Mouse (Mus musculus) thymus, postnatal 14 days (tissue): Measurements from ENCODE around the gene Bcl2l11.

Experiments
- DNase-seq: peaks from one replicate; pipeline ENCODE4 v3.0.0; 2021

The Bcl2l11 gene

DNA sequence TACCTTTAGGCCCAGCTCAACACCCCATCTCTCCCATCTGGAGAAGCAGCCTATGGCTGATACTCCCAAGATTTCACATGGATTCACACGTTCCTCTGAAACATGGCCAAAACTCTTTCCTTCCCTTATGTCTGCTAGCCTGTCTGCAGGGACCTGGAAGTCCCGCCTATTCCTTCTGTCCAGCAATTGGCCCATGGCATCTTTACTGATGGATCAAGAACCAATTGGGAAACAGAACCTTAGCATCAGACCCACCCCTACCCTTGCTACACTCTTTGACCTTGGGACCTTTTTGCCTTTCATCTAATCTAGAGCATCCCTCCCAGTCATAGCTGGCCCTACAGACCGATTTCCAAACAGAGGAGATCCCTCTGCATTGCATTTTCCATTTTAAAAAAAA, 11.2 kb upstream of the Bcl2l11 start:
- DNase-seq, result no peak

- no peak for DNase-seq
These were observed 10.3 kb upstream of the Bcl2l11 start for GRCm38 (mm10) chr2:128115579-128115978.

DNA sequence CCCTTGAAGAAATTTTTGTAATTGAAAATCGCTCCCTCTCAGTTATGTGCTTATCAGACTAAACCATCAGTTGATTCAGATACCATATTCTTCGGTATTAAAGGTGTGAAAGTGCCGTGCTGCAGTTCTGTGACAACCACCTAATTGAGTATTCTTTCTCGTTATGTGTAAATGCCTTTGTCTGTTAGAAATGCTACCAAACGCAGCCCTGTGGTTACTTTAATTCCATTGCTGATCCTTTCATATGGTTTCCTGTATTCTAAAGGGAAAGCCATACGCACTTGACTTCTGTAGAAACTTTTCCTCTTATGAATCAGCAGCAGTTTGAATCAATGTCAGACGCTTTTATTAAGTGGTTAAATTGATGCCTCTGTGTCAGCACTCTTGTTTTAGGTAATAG, 8.2 kb upstream of the Bcl2l11 start:
- no peak for DNase-seq

DNA sequence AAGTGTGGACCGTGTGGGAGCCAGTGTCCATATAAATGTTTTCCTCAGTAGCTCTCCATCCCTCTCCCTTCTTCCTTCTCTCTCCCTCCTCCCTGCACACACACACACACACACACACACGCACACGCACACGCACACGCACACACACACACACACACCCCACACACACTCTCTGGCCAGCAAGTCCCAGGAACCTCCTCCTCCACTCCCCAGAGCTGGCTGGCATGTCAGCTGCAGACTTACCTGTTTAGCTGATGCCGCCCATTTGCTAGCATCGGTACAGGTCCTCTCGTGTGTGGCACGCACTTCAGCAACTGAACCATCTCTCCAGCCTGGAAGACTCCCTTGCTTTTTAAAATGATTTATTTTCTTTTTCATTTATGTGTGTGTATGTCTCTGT, 6.9 kb upstream of the Bcl2l11 start:
- DNase-seq, result no peak

GRCm38 (mm10) chr2:128122491-128122890, 3.3 kb upstream of the Bcl2l11 start:
- DNase-seq, result peak; percentile 82

DNA sequence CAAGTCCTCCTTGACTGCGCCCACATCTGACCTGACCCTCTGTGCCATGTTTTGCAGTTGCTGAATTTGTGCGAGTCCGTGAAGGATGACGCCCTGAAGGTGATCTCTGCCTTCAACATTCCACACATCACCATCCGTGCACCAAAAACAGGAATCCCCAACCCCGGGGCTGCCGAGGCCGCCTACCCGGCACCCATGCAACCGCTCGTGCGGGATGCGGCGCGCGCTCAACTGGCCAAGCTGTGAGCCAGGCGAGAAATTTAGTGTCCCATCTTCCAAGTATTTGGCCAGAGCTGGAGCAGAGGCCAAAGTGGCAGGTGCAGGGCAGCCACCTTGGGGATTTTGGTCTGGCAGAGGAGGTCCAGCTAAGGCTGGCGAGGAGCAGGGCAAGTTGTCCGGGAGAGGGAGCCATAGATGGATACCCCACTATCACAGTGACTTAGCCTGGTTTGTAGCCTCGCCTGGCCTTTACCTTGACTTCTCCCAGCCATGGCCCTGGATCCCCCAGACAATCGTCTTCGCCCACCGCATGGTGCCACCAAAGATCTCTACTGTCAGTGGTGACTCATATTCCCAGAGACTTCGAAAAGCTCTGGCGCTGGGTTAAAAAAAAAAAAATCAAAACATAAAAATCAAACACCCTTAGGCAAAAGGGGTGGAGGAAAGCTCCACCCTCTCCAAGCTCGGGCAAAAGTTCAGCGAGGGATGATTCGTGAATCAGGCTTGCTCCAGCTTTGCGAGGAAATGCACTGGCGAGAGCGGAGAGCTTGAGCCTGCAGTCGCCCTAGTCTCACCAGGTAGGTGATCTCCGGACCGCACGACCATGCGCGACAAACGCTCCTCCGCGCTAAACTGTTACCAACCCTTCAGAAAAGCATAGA, 2.7 kb upstream of the Bcl2l11 start:
- peak; percentile 42 for DNase-seq

DNA sequence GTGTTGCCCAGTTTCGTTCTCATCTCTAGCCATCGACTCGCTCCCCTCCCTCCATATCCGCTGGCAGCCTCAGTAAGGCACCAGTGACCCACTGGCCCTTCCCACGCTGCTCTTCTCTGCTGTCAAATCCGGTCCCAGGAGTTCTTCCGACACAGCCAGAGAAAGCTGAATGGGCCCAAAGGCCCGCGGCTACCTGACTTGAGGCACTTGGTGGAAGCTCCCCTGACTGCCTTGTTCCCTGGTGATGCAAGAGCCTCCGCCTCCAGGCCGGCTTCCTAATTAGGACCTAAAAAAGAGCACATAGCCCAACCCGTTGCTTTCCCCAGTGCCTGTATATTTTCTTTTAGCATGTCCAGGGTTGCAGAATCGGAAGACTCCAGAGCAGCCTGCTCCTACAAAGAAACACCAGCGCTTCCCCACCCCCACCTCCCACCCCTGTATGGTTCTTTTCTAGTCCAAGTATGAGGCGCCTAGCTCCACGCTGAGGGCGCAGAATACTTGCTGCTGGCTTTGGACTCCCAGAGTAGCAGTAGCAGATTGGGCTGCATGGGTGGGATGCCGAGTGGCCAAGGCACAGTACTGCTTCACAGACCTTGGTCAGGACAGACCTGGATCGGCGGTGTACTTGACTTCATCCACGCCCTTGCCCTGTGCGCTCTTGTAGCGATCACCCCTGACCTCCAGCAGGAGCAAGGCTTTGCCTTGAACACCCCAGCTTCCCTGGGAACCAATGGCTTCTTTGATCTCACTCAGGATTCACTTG, 1.7 kb upstream of the Bcl2l11 start:
- DNase-seq, result peak; percentile 19

- DNase-seq, result no peak
These were observed 1.1 kb upstream of the Bcl2l11 start for GRCm38 (mm10) chr2:128124693-128125092.

- DNase-seq, result peak; percentile 52
These were observed 783 bp downstream of the Bcl2l11 start for GRCm38 (mm10) chr2:128126591-128127051.

DNA sequence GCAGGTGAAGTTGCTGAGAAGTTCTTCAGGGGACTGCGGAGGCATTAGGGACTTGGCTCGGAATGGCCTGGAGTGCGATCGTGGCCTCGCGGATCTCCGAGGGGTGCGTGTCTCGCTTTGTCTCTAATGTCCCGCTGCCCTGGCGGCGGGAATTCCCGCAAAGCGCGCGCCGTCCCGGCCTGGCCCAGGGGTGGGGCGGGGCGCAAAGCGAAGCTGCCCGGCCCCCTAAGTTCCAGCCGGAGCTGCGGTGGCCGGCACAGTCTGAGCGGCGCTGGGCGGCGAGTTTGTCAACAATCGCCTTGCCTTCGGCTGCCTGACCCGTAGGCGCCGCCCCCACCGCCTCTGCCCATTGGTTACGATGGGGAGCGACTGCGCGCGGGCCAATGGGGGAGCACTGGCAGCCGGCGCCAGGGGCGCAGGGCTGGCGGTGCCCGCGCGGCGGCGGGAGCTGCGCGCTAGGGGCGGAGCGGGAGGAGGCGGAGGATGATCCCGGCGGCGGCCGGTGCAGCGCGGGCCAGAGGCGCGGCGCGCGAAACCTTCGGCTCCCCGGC, 1.4 kb downstream of the Bcl2l11 start:
- DNase-seq, result peak; percentile 96

DNA sequence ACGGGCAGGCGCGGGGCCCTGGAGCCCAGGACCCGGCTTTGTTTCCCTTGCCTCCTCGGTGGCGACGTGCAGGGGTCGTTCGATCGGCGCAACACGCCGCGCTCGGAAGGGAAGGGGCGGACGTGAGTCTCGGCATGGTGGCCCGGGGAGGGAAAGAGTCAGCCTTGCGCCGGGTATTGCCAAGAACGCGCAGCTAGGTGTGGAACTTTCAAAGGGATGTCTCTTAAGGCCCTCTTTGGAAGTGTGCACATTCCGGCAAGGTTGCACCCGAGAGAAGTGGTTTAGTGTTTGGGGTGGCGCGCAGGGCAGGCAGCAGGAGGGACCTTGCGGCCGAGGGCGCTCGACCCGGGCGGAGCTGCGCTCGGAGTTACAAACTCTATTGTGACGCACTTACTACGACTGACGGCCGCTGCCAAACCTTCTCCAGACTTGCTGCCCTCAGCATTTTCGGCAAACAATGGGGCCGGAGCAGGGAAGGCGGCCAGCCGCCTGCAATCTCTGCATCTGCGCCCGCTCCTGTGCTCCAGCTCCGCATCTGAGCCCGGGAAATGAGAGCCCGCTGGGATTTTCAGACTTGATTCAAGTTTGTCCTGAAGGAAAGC, 2.0 kb downstream of the Bcl2l11 start:
- peak; percentile 65 for DNase-seq

DNA sequence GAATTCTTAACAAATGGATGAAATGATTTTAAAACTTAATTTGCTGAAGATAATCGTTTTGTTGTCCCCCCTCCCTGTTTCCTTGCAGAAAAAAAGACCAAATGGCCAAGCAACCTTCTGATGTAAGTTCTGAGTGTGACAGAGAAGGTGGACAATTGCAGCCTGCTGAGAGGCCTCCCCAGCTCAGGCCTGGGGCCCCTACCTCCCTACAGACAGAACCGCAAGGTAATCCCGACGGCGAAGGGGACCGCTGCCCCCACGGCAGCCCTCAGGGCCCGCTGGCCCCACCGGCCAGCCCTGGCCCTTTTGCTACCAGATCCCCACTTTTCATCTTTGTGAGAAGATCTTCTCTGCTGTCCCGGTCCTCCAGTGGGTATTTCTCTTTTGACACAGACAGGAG, 2.7 kb downstream of the Bcl2l11 start:
- DNase-seq, result no peak

- DNase-seq, result no peak
These were observed 5.7 kb downstream of the Bcl2l11 start for GRCm38 (mm10) chr2:128131503-128131902.

DNA sequence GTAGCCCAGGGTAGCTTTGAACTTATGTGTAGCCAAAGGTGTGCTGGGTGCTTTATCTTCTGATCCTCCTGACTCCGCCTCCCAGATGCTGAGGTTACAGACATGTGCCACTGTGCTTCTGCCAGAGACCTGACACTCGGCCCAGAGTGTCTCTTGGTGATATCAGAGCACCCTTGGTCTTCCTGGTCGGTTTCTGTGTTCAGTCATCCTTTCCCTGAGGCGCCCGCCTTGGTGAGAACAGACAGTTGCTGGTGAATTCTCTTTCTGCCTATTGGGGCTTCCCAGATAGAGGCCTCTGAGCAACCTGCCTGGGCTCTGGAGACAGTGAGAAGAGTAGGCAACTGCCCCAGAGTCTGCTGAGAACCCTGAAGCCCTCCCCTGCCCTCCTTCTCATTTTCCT, 6.8 kb downstream of the Bcl2l11 start:
- DNase-seq, result no peak

DNA sequence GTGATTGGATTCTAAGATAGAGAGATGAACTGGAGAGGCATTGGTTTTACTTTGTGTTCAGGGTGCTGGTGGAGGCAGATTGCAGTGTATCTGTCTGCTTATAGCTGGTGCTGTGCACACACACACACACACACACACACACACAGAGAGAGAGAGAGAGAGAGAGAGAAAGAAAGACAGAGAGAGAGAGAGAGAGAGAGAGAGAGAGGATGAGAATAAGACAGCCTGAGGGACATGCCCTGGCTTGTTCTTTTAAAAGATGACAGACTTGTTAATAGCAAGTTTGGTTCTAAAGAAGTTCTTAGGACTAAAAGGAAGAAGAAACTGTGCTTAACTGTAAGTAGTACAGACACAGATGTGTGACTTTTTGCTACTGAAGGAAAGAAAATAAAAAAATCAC, 8.0 kb downstream of the Bcl2l11 start:
- DNase-seq, result no peak

- DNase-seq, result no peak
These were observed 8.6 kb downstream of the Bcl2l11 start for GRCm38 (mm10) chr2:128134474-128134873.

GRCm38 (mm10) chr2:128134948-128135347, 9.1 kb downstream of the Bcl2l11 start:
- no peak for DNase-seq

DNA sequence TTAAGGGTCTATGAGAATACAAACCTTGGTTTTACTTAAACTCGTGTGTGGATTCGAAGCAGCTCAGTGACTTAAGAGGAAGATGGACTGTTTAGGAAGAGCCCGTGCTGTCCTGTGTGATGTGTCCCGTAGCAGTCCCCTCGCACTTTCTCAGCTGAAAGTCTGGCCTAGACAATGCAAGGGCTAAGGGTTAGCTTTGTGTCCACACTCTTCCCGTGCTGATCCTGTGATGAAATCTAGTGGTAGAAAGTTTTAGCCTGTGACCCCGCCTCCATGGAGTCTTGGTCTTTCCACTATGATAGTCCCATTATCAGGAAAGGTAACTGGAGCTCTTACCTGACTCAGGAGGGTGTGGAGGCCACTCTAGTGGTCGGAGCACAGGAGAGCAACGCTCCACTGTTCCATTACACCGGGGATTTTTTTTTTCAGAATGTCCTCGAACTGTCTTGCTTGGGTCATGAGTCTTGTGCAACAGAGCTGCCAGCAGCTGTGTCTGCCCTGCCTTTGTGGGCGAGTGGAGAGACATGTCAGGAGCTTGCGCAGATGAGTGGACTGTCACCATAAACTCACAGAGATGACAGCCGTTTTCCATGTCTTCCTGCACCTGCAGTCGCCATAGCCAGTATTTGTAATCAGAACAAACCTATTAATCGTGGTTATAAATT, 11.1 kb downstream of the Bcl2l11 start:
- no peak for DNase-seq

- DNase-seq, result no peak
These were observed 11.8 kb downstream of the Bcl2l11 start for GRCm38 (mm10) chr2:128137480-128138276.

DNA sequence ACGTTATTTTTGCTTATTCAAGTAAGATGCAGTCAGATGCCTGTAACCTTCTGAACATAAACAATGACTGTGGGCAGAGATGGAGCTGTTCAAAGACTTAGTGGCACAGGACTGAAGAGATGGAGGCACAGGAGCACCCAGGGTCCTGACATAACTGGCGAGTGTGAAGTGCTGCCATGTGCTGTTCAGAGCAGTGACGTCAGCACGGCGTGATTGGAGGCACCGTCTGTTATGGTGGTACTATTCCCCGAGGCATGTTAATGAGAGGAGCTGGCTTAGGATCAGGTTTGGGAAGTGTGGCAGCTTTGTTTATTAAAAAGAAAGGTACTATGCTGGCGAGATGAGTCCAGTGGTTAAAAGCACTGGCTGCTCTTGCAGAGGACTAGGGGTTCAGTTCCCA, 13.1 kb downstream of the Bcl2l11 start:
- no peak for DNase-seq

- DNase-seq, result no peak
These were observed 13.9 kb downstream of the Bcl2l11 start for GRCm38 (mm10) chr2:128139781-128140180.

GRCm38 (mm10) chr2:128140183-128140582, 14.3 kb downstream of the Bcl2l11 start:
- DNase-seq, result no peak
